In the genomic region with DNA sequence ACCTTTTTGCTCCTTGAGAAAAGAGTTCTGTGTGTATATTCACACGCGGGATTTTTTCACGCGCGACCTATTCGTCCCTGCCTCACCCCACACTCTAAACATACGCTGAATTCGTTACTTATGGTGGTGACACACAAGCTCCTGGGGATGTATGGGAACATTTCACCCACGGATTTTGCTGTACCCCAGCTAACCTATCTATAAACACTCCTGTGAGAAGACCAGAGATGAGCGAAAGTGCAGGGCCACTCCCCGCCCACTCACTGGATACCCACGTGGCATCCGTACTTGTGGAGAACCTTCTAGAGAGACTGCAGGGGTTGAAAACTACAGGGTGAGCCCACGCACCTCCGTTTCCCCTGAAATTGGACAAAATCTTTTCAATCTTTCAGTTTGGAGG, we compare ENCODE assay signal across 8 mouse cellular contexts. TPM values are rescaled to one million over a fixed set of nuclear protein-coding genes. Genes with fewer than 3 reads are reported as not detected.
DNase-seq lines count a peak whose midpoint lies in the region; ATAC-seq lines count a peak whose summit lies in the region.

No protein-coding gene starts in this region.

- peak overlapping the region; percentile 73 for H3K9ac ChIP-seq in heart, embryonic 11.5 days (ENCODE audit: low read depth, low read length)
- H3K9ac ChIP-seq in midbrain, embryonic 14.5 days (replicated peaks; ENCODE audit: low read length), result no peak overlapping the region

- H3K36me3 ChIP-seq in heart, embryonic 11.5 days (ENCODE audit: control insufficient read depth, insufficient read depth, low read length), result no peaks in the 10 kb centered on the region
- H3K36me3 ChIP-seq in midbrain, embryonic 14.5 days (ENCODE audit: control insufficient read depth, insufficient read depth, low read length), result no peaks in the 10 kb centered on the region

- H3K4me2 ChIP-seq in heart, embryonic 11.5 days, result peak overlapping the region; percentile 80
- H3K4me2 ChIP-seq in midbrain, embryonic 14.5 days (ENCODE audit: low read length), result peak overlapping the region; percentile 95

- 2% methylated on average over 15 of the region's 15 CpGs for WGBS in heart, embryonic 11.5 days (ENCODE audit: insufficient replicate concordance)
- WGBS in midbrain, embryonic 14.5 days, result 2% methylated on average over 15 of the region's 15 CpGs

- 0 out of 2 replicates have a peak overlapping the region, but pooled peaks have one; percentile 80 for H3K27ac ChIP-seq in heart, embryonic 11.5 days (ENCODE audit: low read depth, low read length)
- no peak overlapping the region for H3K27ac ChIP-seq in midbrain, embryonic 14.5 days (replicated peaks; ENCODE audit: low read depth, low read length)

- DNase-seq in kidney, postnatal 4 days, result peak; percentile 47 to 62
- peak; percentile 43 for DNase-seq in midbrain, embryonic 14.5 days
- DNase-seq in layer of hippocampus, postnatal 10 days (ENCODE audit: low spot score in 2 of 2), result no peak
- DNase-seq in urinary bladder, postnatal 36 days (ENCODE audit: low spot score in 2 of 2), result no peak

- peak; percentile 32 for ATAC-seq in CD4-positive, CD25-positive, alpha-beta regulatory T cell, adult 4 months
- peak; percentile 9 for ATAC-seq in activated CD4-positive, CD25-positive, alpha-beta regulatory T cell, adult 4 months
- ATAC-seq in heart, embryonic 11.5 days (replicated peaks; ENCODE audit: insufficient number of reproducible peaks, low FRiP score, low TSS enrichment), result no peak
- no peak for ATAC-seq in midbrain, embryonic 14.5 days (ENCODE audit: low FRiP score, low TSS enrichment)
- no peak for ATAC-seq in erythroblast, adult 5-6 weeks (replicated peaks; ENCODE audit: low FRiP score, poor library complexity, severe bottlenecking)

- no peaks in the 10 kb centered on the region for H3K9me3 ChIP-seq in heart, embryonic 11.5 days (replicated peaks; ENCODE audit: control insufficient read depth, low read length)
- H3K9me3 ChIP-seq in midbrain, embryonic 14.5 days (ENCODE audit: control insufficient read depth, low read length), result no peaks in the 10 kb centered on the region

- H3K27me3 ChIP-seq in heart, embryonic 11.5 days (ENCODE audit: control insufficient read depth, insufficient read depth, low read length), result 0 out of 2 replicates have a peak, but pooled peaks cover 2% of the 10 kb centered on the region
- H3K27me3 ChIP-seq in midbrain, embryonic 14.5 days (ENCODE audit: control insufficient read depth, insufficient read depth, low read length), result peaks cover 47% of the 10 kb centered on the region

- peaks cover 16% of the 10 kb centered on the region for H3K4me1 ChIP-seq in heart, embryonic 11.5 days (ENCODE audit: control insufficient read depth, insufficient read depth, low read length)
- H3K4me1 ChIP-seq in midbrain, embryonic 14.5 days (ENCODE audit: control insufficient read depth, insufficient read depth, low read length), result peaks cover 39% of the 10 kb centered on the region

- H3K4me3 ChIP-seq in heart, embryonic 11.5 days (ENCODE audit: low read depth, low read length), result peak overlapping the region; percentile 69
- H3K4me3 ChIP-seq in midbrain, embryonic 14.5 days (replicated peaks; ENCODE audit: low read depth, low read length), result peak overlapping the region; percentile 47

RNA-seq across cellular contexts. Expression of a gene that starts 3.5 kb away (rescaled TPM):
- polyA plus RNA-seq in CD4-positive, CD25-positive, alpha-beta regulatory T cell, adult 4 months (2017; shearing (Covaris generic)), result 100 to 1,000 TPM; 616 to 775 TPM
- 100 to 1,000 TPM; 863 to 906 TPM for polyA plus RNA-seq in activated CD4-positive, CD25-positive, alpha-beta regulatory T cell, adult 4 months (2017; shearing (Covaris generic))
- polyA plus RNA-seq in heart, embryonic 11.5 days (2014; fragmentation: Nextera tagmentation; extraction: Ambion mirVana), result 712 and 821 TPM in 2 replicates
- 252 and 477 TPM in 2 replicates for polyA plus RNA-seq in midbrain, embryonic 14.5 days (2014; fragmentation: Nextera tagmentation; extraction: Ambion mirVana)
- 12.5 and 314 TPM in 2 replicates for total RNA-seq in erythroblast, adult 5-6 weeks (2015; ENCODE audit: low replicate concordance)
- 4.1 and 5.3 TPM in 2 replicates for total RNA-seq in erythroblast, adult 5-6 weeks (2017; ENCODE audit: low replicate concordance)
- total RNA-seq in layer of hippocampus, postnatal 10 days (2021), result 100 to 1,000 TPM; 190 to 200 TPM

RNA-seq across cellular contexts. Expression of a gene that starts 46.1 kb away (rescaled TPM):
- polyA plus RNA-seq in CD4-positive, CD25-positive, alpha-beta regulatory T cell, adult 4 months (2017; shearing (Covaris generic)), result 10 to 100 TPM in 1 of 2 experiments, 1 to 10 TPM in 1; 7.6 to 10.6 TPM
- polyA plus RNA-seq in activated CD4-positive, CD25-positive, alpha-beta regulatory T cell, adult 4 months (2017; shearing (Covaris generic)), result 1 to 10 TPM; 6.7 to 8.2 TPM
- polyA plus RNA-seq in heart, embryonic 11.5 days (2014; fragmentation: Nextera tagmentation; extraction: Ambion mirVana), result 5.5 and 6.9 TPM in 2 replicates
- 5.0 and 6.5 TPM in 2 replicates for polyA plus RNA-seq in midbrain, embryonic 14.5 days (2014; fragmentation: Nextera tagmentation; extraction: Ambion mirVana)
- 0.96 and 1.3 TPM in 2 replicates for total RNA-seq in erythroblast, adult 5-6 weeks (2015; ENCODE audit: low replicate concordance)
- total RNA-seq in erythroblast, adult 5-6 weeks (2017; ENCODE audit: low replicate concordance), result 1.6 and 1.8 TPM in 2 replicates
- total RNA-seq in layer of hippocampus, postnatal 10 days (2021), result 10 to 100 TPM; 29.3 to 30.3 TPM

Comparison
In these comparisons a context has a peak if more than half of its experiments do, and no peak if none do; other contexts are left out.
1. ATAC-seq: peak in CD4-positive, CD25-positive, alpha-beta regulatory T cell, adult 4 months (single experiment) and activated CD4-positive, CD25-positive, alpha-beta regulatory T cell, adult 4 months (single experiment); none in heart, embryonic 11.5 days (single experiment), midbrain, embryonic 14.5 days (single experiment) and erythroblast, adult 5-6 weeks (single experiment).
2. DNase-seq: peak in kidney, postnatal 4 days (2 of 2) and midbrain, embryonic 14.5 days (single experiment); none in layer of hippocampus, postnatal 10 days (0 of 2) and urinary bladder, postnatal 36 days (0 of 2).